Mouse (Mus musculus) layer of hippocampus, adult 8-10 months (tissue): Measurements from ENCODE around the gene Heatr5a. TPM values are rescaled to one million over a fixed set of nuclear protein-coding genes. Genes with fewer than 3 reads are reported as not detected.

Experiments used
- DNase-seq, 2 experiments: peaks; one replicate each; pipeline ENCODE4 v3.0.0; 2022; ENCODE audit warnings: low spot score in 2 of 2
- total RNA-seq, 4 experiments: library from RNA; stranded (reverse); gene quantifications; 2 replicates each; pipeline ENCODE4 v1.2.4; 2022

The Heatr5a gene
- 10 to 100 TPM in 3 of 4 experiments, 1 to 10 TPM in 1; 8.0 to 12.4 (median 11.2) TPM for total RNA-seq

- DNase-seq: peak; percentile 67 to 77
Measured at GRCm38 (mm10) chr12:51971070-51971664, at the start of gene Heatr5a. TSS of gene Heatr5a (minus strand) at chr12:51971321.

GRCm38 (mm10) chr12:52014494-52015029, 43.4 kb upstream of the Heatr5a start:
- no peak for DNase-seq

- DNase-seq: no peak
Measured at GRCm38 (mm10) chr12:52014044-52014443, 42.9 kb upstream of the Heatr5a start.

GRCm38 (mm10) chr12:52013274-52013673, 42.2 kb upstream of the Heatr5a start:
- no peak for DNase-seq

- DNase-seq: no peak
Measured at GRCm38 (mm10) chr12:52012159-52012558, 41.0 kb upstream of the Heatr5a start.

- DNase-seq: no peak
Measured at GRCm38 (mm10) chr12:52010630-52010961, 39.5 kb upstream of the Heatr5a start.

- DNase-seq: no peak
Measured at GRCm38 (mm10) chr12:52009928-52010629, 39.0 kb upstream of the Heatr5a start.

- no peak for DNase-seq
Measured at GRCm38 (mm10) chr12:52006633-52006994, 35.5 kb upstream of the Heatr5a start.

GRCm38 (mm10) chr12:52005877-52006632, 34.9 kb upstream of the Heatr5a start, which contains the start of gene Dtd2:
TSS of gene Dtd2 (minus strand) at chr12:52006501.
- peak; percentile 81 to 93 for DNase-seq

GRCm38 (mm10) chr12:52002746-52003145, 31.6 kb upstream of the Heatr5a start:
- DNase-seq: no peak

- peak; percentile 51 to 62 for DNase-seq
Measured at GRCm38 (mm10) chr12:52001544-52001943, 30.4 kb upstream of the Heatr5a start.

- DNase-seq: no peak
Measured at GRCm38 (mm10) chr12:51998366-51998932, 27.3 kb upstream of the Heatr5a start.

- no peak for DNase-seq
Measured at GRCm38 (mm10) chr12:51995738-51996536, 24.8 kb upstream of the Heatr5a start.

- no peak for DNase-seq
Measured at GRCm38 (mm10) chr12:51990629-51991028, 19.5 kb upstream of the Heatr5a start.

GRCm38 (mm10) chr12:51988536-51988935, 17.4 kb upstream of the Heatr5a start:
- no peak for DNase-seq

- DNase-seq: no peak
Measured at GRCm38 (mm10) chr12:51985826-51986225, 14.7 kb upstream of the Heatr5a start.

GRCm38 (mm10) chr12:51985163-51985748, 14.1 kb upstream of the Heatr5a start:
- DNase-seq: no peak

GRCm38 (mm10) chr12:51983625-51984024, 12.5 kb upstream of the Heatr5a start:
- DNase-seq: no peak

GRCm38 (mm10) chr12:51976531-51976930, 5.4 kb upstream of the Heatr5a start:
- no peak for DNase-seq

GRCm38 (mm10) chr12:51974381-51974780, 3.3 kb upstream of the Heatr5a start:
- DNase-seq: no peak
